Mouse (Mus musculus) heart, postnatal 0 days (tissue): Measurements from ENCODE around the gene Rasgef1a.

ENCODE experiments used
- CTCF ChIP-seq: IDR thresholded peaks from 2 replicates; pipeline ENCODE4 v1.5.1; 2016; ENCODE audit warnings: antibody characterized with exemption, control low read depth, low read depth
- EP300 ChIP-seq: IDR thresholded peaks from 2 replicates; pipeline ENCODE4 v1.6.1; 2016; ENCODE audit warnings: antibody characterized with exemption, low read depth

GRCm38 (mm10) chr6:118084596-118084995 is 73.4 kb downstream of the Rasgef1a start:
- TF ChIP-seq CTCF (no peak), EP300 (no peak)
